Mouse (Mus musculus): ENCODE measurements at regions not wholly inside any gene's neighbourhood (a gene's known extent, or its start where the extent isn't known, plus 50 kb on each side); places are given as distances from the start of the nearest gene placed in this dataset.

DNA sequence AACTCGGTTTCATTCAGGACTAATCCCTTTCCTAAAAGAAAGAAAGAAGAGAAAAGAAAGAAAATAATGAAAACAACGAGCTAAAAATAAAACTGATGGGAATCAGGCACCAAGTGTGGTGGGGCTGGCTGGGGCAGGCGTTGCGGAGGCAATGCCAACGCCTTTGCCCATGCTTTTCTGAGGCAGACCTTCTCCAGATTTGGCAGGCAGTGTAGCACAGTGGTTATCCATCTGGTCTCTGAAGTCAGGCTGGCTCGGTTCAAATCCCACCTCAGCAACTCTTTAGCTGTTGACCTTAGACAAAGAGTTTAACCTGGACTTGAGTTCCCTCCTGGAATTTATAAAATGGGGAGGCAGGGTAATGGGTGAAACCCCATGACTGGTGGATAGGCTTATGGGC lies 57.3 kb upstream of the Kcng1 start:
- ATAC-seq (ENCODE audit: poor library complexity, severe bottlenecking): no peak

- no peak for ATAC-seq (ENCODE audit: poor library complexity, severe bottlenecking)
Measured at GRCm38 (mm10) chr2:168338382-168338781, 56.8 kb upstream of the Kcng1 start.

- no peak for ATAC-seq (ENCODE audit: poor library complexity, severe bottlenecking)
Measured at GRCm38 (mm10) chr2:168337611-168338010, 56.1 kb upstream of the Kcng1 start.

GRCm38 (mm10) chr2:168335739-168336385 lies 54.3 kb upstream of the Kcng1 start:
- ATAC-seq (ENCODE audit: poor library complexity, severe bottlenecking): no peak

- ATAC-seq (ENCODE audit: poor library complexity, severe bottlenecking): no peak
Measured at GRCm38 (mm10) chr2:168334241-168334588, 52.7 kb upstream of the Kcng1 start.

DNA sequence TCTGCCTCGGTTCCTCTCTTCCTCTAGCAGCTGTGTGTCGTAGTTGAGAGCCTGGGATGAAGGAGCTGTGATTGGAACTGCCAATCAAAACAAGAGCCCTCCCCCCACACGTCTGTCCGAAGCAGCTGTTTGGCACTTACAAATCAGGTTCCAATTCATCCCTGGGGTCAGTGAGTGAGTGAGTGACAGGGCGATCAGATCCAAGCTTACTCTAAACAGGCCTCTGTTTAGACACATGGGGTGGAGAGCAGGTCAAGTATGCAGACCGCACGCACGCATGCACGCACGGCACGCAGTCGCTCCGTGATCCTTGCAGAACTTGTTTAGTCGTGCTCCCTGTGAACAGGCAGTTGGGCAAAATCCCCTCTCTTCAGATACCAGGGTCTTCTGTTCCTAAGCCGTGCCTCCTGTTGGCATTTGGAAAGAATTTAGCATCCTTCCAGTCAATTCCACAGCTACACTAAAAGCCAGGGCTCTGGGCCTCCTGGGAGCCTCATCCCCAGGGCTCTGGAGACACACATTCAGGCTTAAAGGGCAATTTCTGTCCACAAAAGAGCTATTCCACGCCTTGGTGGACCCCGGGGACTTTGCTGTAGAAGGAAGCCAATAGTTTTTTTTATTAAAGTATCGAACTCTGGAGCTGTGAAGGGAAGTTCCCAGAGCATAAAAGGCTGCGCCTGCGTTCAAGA lies 52.2 kb upstream of the Kcng1 start:
- no peak for ATAC-seq (ENCODE audit: poor library complexity, severe bottlenecking)

DNA sequence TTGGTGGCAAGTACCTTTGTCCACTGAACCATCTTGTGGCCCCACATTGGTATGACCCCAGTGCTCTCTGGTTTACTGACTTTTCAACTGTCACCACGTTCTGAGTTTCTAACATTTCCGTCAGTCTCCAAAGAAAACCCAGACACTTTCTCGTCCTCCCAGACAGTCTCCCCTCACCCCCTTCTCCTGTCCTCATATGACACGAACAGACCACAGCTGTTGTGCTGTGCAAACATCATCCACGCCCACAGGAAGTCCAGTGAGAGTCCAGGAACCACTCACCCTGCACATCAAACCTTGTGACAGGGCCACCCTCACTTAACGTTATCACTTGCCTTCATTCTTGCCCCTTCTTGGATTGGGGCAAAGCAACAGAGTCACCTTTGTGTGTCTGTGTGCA lies 51.4 kb upstream of the Kcng1 start:
- ATAC-seq (ENCODE audit: poor library complexity, severe bottlenecking): no peak
